Mouse (Mus musculus): Measurements from ENCODE around the gene Hist1h2bl. TPM values are rescaled to one million over a fixed set of nuclear protein-coding genes. Genes with fewer than 3 reads are reported as not detected.

Hist1h2bl gene
- polyA plus RNA-seq, 1 experiment: 18.0 TPM

GRCm38 (mm10) chr13:21734010-21734905 lies 18.3 kb upstream of the Hist1h2bl start:
- Histone ChIP-seq H3K4me3 (ENCODE audit: extremely low read depth, insufficient read depth, insufficient read length) (peak overlapping the region; percentile 55), H3K27me3 (ENCODE audit: control insufficient read depth, insufficient read depth, low read length) (no peaks in the 10 kb centered on the region), H3K4me1 (ENCODE audit: control insufficient read depth, insufficient read depth, insufficient read length) (no peaks in the 10 kb centered on the region), H3K27ac (ENCODE audit: insufficient read depth, low read length) (peak overlapping the region; percentile 78), H3K36me3 (ENCODE audit: control insufficient read depth, insufficient read depth, low read length) (no peaks in the 10 kb centered on the region)
- peak; percentile 64 to 70 for DNase-seq (ENCODE audit: low read depth in 1 of 2, low spot score in 2 of 2)
- WGBS: under 1% methylated on average over 21 of the region's 21 CpGs
- TF ChIP-seq POLR2A (IDR thresholded peaks at IDR 0.05; ENCODE audit: low read depth, low read length) (no peak), CTCF (IDR thresholded peaks at IDR 0.05; ENCODE audit: extremely low read depth, insufficient read depth, insufficient read length, insufficient replicate concordance) (peak; percentile 57; the same call in 1 of the 2 replicates)

- no peak for DNase-seq (ENCODE audit: low read depth in 1 of 2, low spot score in 2 of 2)
- Histone ChIP-seq H3K4me1 (ENCODE audit: control insufficient read depth, insufficient read depth, insufficient read length) (no peaks in the 10 kb centered on the region), H3K27ac (ENCODE audit: insufficient read depth, low read length) (no peak overlapping the region), H3K27me3 (ENCODE audit: control insufficient read depth, insufficient read depth, low read length) (no peaks in the 10 kb centered on the region), H3K4me3 (ENCODE audit: extremely low read depth, insufficient read depth, insufficient read length) (no peak overlapping the region), H3K36me3 (ENCODE audit: control insufficient read depth, insufficient read depth, low read length) (no peaks in the 10 kb centered on the region)
- WGBS: 87% methylated on average over 5 of the region's 5 CpGs
- TF ChIP-seq POLR2A (IDR thresholded peaks at IDR 0.05; ENCODE audit: low read depth, low read length) (no peak), CTCF (IDR thresholded peaks at IDR 0.05; ENCODE audit: extremely low read depth, insufficient read depth, insufficient read length, insufficient replicate concordance) (no peak)
Measured at GRCm38 (mm10) chr13:21733466-21733865, 17.5 kb upstream of the Hist1h2bl start.

- no peaks in the 10 kb centered on the region for H3K4me1 ChIP-seq (ENCODE audit: control insufficient read depth, insufficient read depth, insufficient read length)
- no peaks in the 10 kb centered on the region for H3K27me3 ChIP-seq (ENCODE audit: control insufficient read depth, insufficient read depth, low read length)
- TF ChIP-seq POLR2A (IDR thresholded peaks at IDR 0.05; ENCODE audit: low read depth, low read length): no peak
- TF ChIP-seq CTCF (IDR thresholded peaks at IDR 0.05; ENCODE audit: extremely low read depth, insufficient read depth, insufficient read length, insufficient replicate concordance): no peak
- H3K4me3 ChIP-seq (ENCODE audit: extremely low read depth, insufficient read depth, insufficient read length): no peak overlapping the region
- DNase-seq (ENCODE audit: low read depth in 1 of 2, low spot score in 2 of 2): no peak
- 63% methylated on average over 1 of the region's 1 CpGs for WGBS
- no peak overlapping the region for H3K27ac ChIP-seq (ENCODE audit: insufficient read depth, low read length)
- no peaks in the 10 kb centered on the region for H3K36me3 ChIP-seq (ENCODE audit: control insufficient read depth, insufficient read depth, low read length)
Measured at GRCm38 (mm10) chr13:21729544-21729943, 13.6 kb upstream of the Hist1h2bl start.

- Histone ChIP-seq H3K4me1 (ENCODE audit: control insufficient read depth, insufficient read depth, insufficient read length) (no peaks in the 10 kb centered on the region), H3K36me3 (ENCODE audit: control insufficient read depth, insufficient read depth, low read length) (no peaks in the 10 kb centered on the region), H3K27me3 (ENCODE audit: control insufficient read depth, insufficient read depth, low read length) (no peaks in the 10 kb centered on the region), H3K4me3 (ENCODE audit: extremely low read depth, insufficient read depth, insufficient read length) (no peak overlapping the region), H3K27ac (ENCODE audit: insufficient read depth, low read length) (no peak overlapping the region)
- no peak for TF ChIP-seq CTCF (IDR thresholded peaks at IDR 0.05; ENCODE audit: extremely low read depth, insufficient read depth, insufficient read length, insufficient replicate concordance)
- no peak for TF ChIP-seq POLR2A (IDR thresholded peaks at IDR 0.05; ENCODE audit: low read depth, low read length)
- DNase-seq (ENCODE audit: low read depth in 1 of 2, low spot score in 2 of 2): no peak
- WGBS: 86% methylated on average over 11 of the region's 11 CpGs
Measured at GRCm38 (mm10) chr13:21727948-21728572, 12.1 kb upstream of the Hist1h2bl start.

GRCm38 (mm10) chr13:21722993-21723836 lies 7.3 kb upstream of the Hist1h2bl start:
- Histone ChIP-seq H3K36me3 (ENCODE audit: control insufficient read depth, insufficient read depth, low read length) (no peaks in the 10 kb centered on the region), H3K27me3 (ENCODE audit: control insufficient read depth, insufficient read depth, low read length) (no peaks in the 10 kb centered on the region), H3K4me3 (ENCODE audit: extremely low read depth, insufficient read depth, insufficient read length) (no peak overlapping the region), H3K27ac (ENCODE audit: insufficient read depth, low read length) (no peak overlapping the region), H3K4me1 (ENCODE audit: control insufficient read depth, insufficient read depth, insufficient read length) (peaks cover 6% of the 10 kb centered on the region; the same call in 1 of the 2 replicates)
- DNase-seq (ENCODE audit: low read depth in 1 of 2, low spot score in 2 of 2): no peak
- WGBS: 55% methylated on average over 5 of the region's 5 CpGs
- TF ChIP-seq POLR2A (IDR thresholded peaks at IDR 0.05; ENCODE audit: low read depth, low read length): no peak
- TF ChIP-seq CTCF (IDR thresholded peaks at IDR 0.05; ENCODE audit: extremely low read depth, insufficient read depth, insufficient read length, insufficient replicate concordance): no peak

DNA sequence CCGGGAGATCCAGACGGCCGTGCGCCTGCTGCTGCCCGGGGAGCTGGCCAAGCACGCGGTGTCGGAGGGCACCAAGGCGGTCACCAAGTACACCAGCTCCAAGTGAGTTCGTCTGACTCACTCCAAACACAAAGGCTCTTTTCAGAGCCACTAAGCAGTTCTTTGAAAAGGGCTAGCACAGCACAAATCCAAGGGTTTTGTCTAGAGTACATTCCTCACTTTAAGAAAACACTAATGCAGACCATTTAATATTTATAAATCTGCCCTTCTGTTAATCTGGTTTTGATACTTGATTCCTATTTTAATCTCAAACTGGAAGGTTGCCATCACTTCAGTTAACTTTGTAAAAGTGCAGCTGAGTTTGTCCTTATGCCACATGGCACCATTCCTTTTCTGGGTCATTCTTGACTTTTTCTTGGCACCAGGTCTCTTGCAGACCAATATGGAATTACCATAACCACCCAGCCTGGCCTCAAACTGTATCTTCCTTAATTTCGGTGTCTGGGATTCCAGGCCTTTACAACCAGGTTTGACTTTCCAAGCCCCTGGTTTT lies 6.5 kb upstream of the Hist1h2bl start:
- H3K36me3 ChIP-seq (ENCODE audit: control insufficient read depth, insufficient read depth, low read length): no peaks in the 10 kb centered on the region
- no peak for DNase-seq (ENCODE audit: low read depth in 1 of 2, low spot score in 2 of 2)
- H3K27me3 ChIP-seq (ENCODE audit: control insufficient read depth, insufficient read depth, low read length): no peaks in the 10 kb centered on the region
- WGBS: 7% methylated on average over 11 of the region's 11 CpGs
- H3K4me3 ChIP-seq (ENCODE audit: extremely low read depth, insufficient read depth, insufficient read length): peak overlapping the region; percentile 58; the same call in 1 of the 2 replicates
- peak overlapping the region; percentile 83; the same call in 1 of the 2 replicates for H3K27ac ChIP-seq (ENCODE audit: insufficient read depth, low read length)
- TF ChIP-seq POLR2A (IDR thresholded peaks at IDR 0.05; ENCODE audit: low read depth, low read length): no peak
- no peak for TF ChIP-seq CTCF (IDR thresholded peaks at IDR 0.05; ENCODE audit: extremely low read depth, insufficient read depth, insufficient read length, insufficient replicate concordance)
- peaks cover 9% of the 10 kb centered on the region for H3K4me1 ChIP-seq (ENCODE audit: control insufficient read depth, insufficient read depth, insufficient read length)

All from spleen, adult 2 months (tissue).